Mouse (Mus musculus) kidney, embryonic 16.5 days (tissue): ENCODE measurements around the gene Usp22. TPM values are rescaled to one million over a fixed set of nuclear protein-coding genes. Genes with fewer than 3 reads are reported as not detected.
"Not testable (repeated sequence)": the region's sequence is repeated elsewhere in the genome, so short reads cannot be mapped to it uniquely, and the experiment has no call there.

Source experiments
- ATAC-seq: fragments of 200-750 bp; cut with Nextera tagmentation; 2 replicates; pipeline ENCODE4 v1.8.0; 2017; ENCODE audit warnings: moderate TSS enrichment; ENCODE audit not compliant: low FRiP score, low TSS enrichment
- H3K27ac ChIP-seq: fragments of 300-500 bp; sonication (generic); 2 replicates; pipeline ENCODE4 v1.5.1; 2014; ENCODE audit warnings: low read length
- H3K27me3 ChIP-seq: fragments of 300-500 bp; sonication (generic); 2 replicates; pipeline ENCODE4 v1.6.1; 2014; ENCODE audit warnings: low read length, control low read depth, mixed read lengths; ENCODE audit not compliant: insufficient read depth
- H3K36me3 ChIP-seq: fragments of 300-500 bp; sonication (generic); 2 replicates; pipeline ENCODE4 v1.6.1; 2014; ENCODE audit warnings: low read length, control low read depth, mixed read lengths; ENCODE audit not compliant: insufficient read depth
- H3K4me1 ChIP-seq: fragments of 300-500 bp; sonication (generic); 2 replicates; pipeline ENCODE4 v1.6.1; 2014; ENCODE audit warnings: low read length, control low read depth, mixed read lengths; ENCODE audit not compliant: insufficient read depth
- H3K4me2 ChIP-seq: fragments of 300-500 bp; sonication (generic); replicated peaks from 2 replicates; pipeline ENCODE4 v1.6.1; 2014; ENCODE audit warnings: low read depth, low read length
- H3K4me3 ChIP-seq: fragments of 300-500 bp; sonication (generic); 2 replicates; pipeline ENCODE4 v1.5.1; 2014; ENCODE audit warnings: mild to moderate bottlenecking, low read length
- H3K9ac ChIP-seq: fragments of 300-500 bp; sonication (generic); replicated peaks from 2 replicates; pipeline ENCODE4 v1.6.1; 2014; ENCODE audit warnings: low read length
- H3K9me3 ChIP-seq: fragments of 300-500 bp; sonication (generic); 2 replicates; pipeline ENCODE4 v1.6.1; 2016; ENCODE audit warnings: low read length, control low read depth
- WGBS: fragments of 180-500 bp; shearing (Covaris S2); extraction: QIAGEN DNeasy Blood & Tissue Kit; methylation state at CpG from one replicate; pipeline ENCODE4 v1.1.7; 2014; 5-methylcytosine and 5-hydroxymethylcytosine counted together
- polyA plus RNA-seq: library from polyadenylated mRNA; unstranded; fragments of >200 nt; fragmentation: Nextera tagmentation; extraction: Ambion mirVana; gene quantifications from 2 replicates; pipeline ENCODE4 v1.2.1, GENCODE M21; 2015

Usp22 gene
- polyA plus RNA-seq, 1 experiment from 2014 or later, result 137 TPM

DNA sequence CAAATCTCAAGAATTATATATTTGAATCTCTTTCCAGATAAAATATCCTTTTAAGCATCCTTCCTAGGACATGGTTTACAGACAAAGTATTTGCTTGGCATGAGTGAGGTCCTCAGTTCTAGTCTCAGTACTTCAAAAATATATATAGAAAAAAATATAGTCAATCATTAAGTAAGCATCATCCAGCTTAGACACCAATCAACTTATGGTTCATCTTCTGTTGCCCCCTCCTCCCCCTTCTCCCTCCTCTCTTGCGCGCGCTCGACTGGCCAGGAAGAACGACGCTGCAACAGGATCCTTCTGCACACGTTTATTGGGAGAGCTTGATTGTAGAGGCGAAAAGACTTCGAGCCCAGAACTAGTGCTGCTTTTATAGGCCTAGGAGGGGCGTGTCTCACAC lies 17.3 kb upstream of the Usp22 start:
- not testable (repeated sequence) for H3K4me1 ChIP-seq, H3K36me3 ChIP-seq, H3K9me3 ChIP-seq, H3K4me3 ChIP-seq, ATAC-seq, H3K27ac ChIP-seq, H3K9ac ChIP-seq, H3K4me2 ChIP-seq, H3K27me3 ChIP-seq
- WGBS, result 82% methylated on average over 6 of the region's 10 CpGs

DNA sequence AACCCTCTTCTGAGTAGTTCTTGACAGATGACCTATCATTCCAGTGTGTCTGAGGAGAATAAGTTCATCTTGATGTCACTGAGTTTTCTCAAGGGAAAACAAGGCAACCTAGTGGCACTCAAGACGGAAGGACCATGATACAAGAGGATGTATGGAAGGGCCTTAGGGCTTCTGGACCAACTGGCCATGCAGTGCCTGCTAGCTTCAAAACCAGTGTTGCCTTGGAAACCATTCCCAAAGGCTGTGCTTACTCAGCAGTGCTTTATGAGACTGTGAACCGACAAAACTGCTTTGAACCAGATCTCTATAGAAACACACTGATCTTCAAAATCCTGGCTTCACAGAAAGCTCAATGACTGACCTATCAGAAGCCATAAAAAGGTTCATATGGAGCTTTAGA lies 15.9 kb upstream of the Usp22 start:
- ATAC-seq, result no peak
- Histone ChIP-seq H3K9ac (no peak overlapping the region), H3K4me3 (no peak overlapping the region), H3K27ac (no peak overlapping the region), H3K9me3 (no peaks in the 10 kb centered on the region), H3K27me3 (no peaks in the 10 kb centered on the region), H3K4me1 (no peaks in the 10 kb centered on the region), H3K36me3 (no peaks in the 10 kb centered on the region), H3K4me2 (no peak overlapping the region)
- 74% methylated on average over 2 of the region's 2 CpGs for WGBS

DNA sequence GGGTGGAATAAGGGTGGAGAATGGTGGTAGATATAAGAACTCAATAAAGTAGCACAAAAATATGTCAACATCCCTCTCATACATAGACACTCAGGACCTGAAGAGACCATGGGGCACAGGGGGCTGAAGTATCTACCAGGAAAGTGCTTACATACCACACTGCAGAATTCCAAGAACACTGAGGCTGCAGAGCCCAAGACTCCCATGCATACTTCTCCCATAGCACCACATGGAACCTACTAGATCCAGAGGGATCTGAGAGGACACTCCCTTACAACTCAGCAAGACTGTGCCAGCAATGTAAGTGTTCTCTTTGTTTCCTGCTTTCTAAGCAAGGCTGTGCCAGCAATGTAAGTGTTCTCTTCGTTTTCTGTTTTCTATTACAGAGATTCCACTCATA lies 9.0 kb upstream of the Usp22 start:
- no peak for ATAC-seq
- no peak overlapping the region for H3K4me3 ChIP-seq
- H3K4me1 ChIP-seq, result no peaks in the 10 kb centered on the region
- 82% methylated on average over 1 of the region's 1 CpGs for WGBS
- no peaks in the 10 kb centered on the region for H3K27me3 ChIP-seq
- no peak overlapping the region for H3K9ac ChIP-seq
- no peak overlapping the region for H3K4me2 ChIP-seq
- no peaks in the 10 kb centered on the region for H3K36me3 ChIP-seq
- H3K27ac ChIP-seq, result no peak overlapping the region
- no peaks in the 10 kb centered on the region for H3K9me3 ChIP-seq

DNA sequence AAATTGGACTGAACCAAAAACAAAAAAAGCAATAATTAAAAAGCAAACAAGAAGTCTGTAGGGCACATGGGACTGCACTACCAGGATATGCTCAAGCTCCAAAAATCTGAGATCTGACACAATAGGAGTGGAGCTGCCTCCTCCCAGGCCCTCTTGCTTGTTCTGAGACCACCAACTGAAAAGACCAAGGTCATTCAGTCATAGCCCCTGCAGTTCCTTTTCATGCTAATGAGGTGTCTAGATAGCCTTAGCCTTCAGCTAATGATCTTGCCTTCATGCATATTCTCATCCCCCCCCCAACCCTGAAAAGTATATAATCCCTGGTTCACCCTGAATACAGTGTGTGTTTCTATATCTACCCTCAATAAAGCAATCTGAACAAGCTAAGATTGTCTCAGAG lies 6.8 kb upstream of the Usp22 start:
- Histone ChIP-seq H3K27me3 (no peaks in the 10 kb centered on the region), H3K27ac (no peak overlapping the region), H3K9me3 (no peaks in the 10 kb centered on the region), H3K36me3 (no peaks in the 10 kb centered on the region), H3K4me3 (no peak overlapping the region), H3K9ac (no peak overlapping the region), H3K4me2 (no peak overlapping the region), H3K4me1 (no peaks in the 10 kb centered on the region)
- no peak for ATAC-seq

DNA sequence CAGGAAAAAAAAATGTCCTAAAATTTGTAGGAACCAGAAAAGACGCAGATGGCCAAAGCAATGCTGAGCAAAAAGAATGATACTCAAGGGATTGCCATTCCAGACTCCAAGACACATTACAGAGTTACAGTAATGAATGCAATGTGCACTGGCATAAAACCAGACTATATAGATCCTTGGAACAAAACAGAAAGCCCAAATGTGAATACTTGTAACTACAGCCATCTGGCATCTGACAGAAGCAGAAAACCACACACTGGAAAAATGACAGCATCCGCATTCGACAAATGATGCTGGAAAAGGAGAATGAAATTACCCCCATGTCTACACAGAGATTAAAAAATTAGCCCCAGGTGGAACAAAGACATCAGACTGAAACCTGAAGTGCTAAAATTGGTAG lies 5.5 kb upstream of the Usp22 start:
- Histone ChIP-seq H3K4me3 (no peak overlapping the region), H3K4me2 (no peak overlapping the region), H3K27ac (no peak overlapping the region), H3K27me3 (no peaks in the 10 kb centered on the region), H3K9ac (no peak overlapping the region), H3K9me3 (no peaks in the 10 kb centered on the region), H3K4me1 (no peaks in the 10 kb centered on the region), H3K36me3 (no peaks in the 10 kb centered on the region)
- 92% methylated on average over 3 of the region's 3 CpGs for WGBS
- no peak for ATAC-seq

DNA sequence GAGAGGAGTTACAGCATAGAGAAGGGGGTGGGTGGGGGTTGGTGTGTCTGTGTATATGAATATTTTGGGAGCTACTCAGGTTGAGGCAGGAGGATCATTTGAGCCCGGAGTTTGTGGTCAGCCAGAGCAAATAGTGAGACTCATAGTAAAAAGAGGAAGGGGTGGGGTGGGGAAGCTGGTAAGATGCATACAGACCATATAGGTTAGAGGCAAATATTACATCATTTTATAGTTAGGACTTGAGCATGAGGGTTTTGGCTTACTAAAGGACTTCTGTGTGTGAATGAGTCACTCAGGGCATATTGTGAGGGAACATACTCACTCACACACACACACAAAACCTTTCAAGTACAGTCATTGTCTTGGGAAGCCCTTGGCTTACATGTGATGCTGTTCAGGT lies 1.5 kb upstream of the Usp22 start:
- Histone ChIP-seq H3K27me3 (no peaks in the 10 kb centered on the region), H3K4me1 (peaks cover 15% of the 10 kb centered on the region; the same call in 1 of the 2 replicates), H3K4me2 (no peak overlapping the region), H3K27ac (no peak overlapping the region), H3K36me3 (no peaks in the 10 kb centered on the region), H3K9ac (no peak overlapping the region), H3K9me3 (no peaks in the 10 kb centered on the region), H3K4me3 (no peak overlapping the region)
- ATAC-seq, result no peak
- 83% methylated on average over 1 of the region's 1 CpGs for WGBS

DNA sequence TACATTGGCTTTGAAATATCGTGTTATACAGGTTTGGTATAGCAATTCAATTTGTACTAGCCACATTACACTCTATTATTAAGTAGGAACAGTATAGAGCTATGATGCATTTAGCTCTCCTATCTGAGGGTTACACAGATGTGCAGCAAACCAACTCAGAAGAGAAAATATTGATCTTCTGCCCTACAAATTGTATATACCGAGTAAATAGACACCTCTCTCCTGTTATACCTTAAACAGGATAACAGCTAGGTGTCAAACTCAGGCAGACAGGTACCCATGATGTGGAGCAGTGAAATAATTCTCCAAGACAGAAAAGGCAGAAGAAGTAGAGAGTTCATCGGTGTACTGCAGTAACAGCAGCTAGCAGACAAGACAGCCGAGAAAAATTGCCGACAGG lies 923 bp upstream of the Usp22 start:
- peak overlapping the region; percentile 58; the same call in 1 of the 2 replicates for H3K4me2 ChIP-seq
- H3K4me3 ChIP-seq, result no peak overlapping the region
- no peaks in the 10 kb centered on the region for H3K27me3 ChIP-seq
- peaks cover 20% of the 10 kb centered on the region; the same call in 1 of the 2 replicates for H3K4me1 ChIP-seq
- no peak overlapping the region for H3K27ac ChIP-seq
- no peak overlapping the region for H3K9ac ChIP-seq
- H3K36me3 ChIP-seq, result no peaks in the 10 kb centered on the region
- no peaks in the 10 kb centered on the region for H3K9me3 ChIP-seq
- WGBS, result 75% methylated on average over 5 of the region's 5 CpGs
- no peak for ATAC-seq

DNA sequence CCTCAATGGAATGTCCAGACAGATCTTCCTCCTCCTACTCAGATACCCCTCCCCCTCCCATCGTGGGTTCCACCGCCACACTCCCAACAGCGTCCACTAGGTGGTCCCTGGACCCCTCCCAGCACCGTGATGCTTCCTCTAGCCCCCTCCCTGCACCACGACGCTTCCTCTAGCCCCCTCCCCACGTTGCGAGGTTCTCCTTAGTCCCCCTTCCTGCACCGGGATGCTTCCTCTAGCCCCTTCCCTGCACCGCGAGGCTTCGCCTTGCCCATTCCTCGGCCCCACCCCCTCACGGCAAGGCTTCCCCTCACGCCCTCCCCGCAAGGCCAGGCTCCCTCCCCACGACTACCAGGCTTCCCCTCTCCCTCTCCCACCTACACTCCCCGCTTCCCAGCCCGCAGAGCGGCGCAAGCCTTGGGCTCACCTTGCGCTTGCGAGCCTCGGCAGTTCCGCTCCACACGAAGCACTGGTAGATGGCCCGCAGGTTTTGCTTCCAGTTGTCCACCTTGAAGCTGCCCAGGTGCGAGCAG lies 499 bp downstream of the Usp22 start:
- no peaks in the 10 kb centered on the region for H3K27me3 ChIP-seq
- peak overlapping the region; percentile 98 for H3K27ac ChIP-seq
- H3K4me3 ChIP-seq, result peak overlapping the region; percentile 100
- H3K9ac ChIP-seq, result peak overlapping the region; percentile 100
- H3K9me3 ChIP-seq, result no peaks in the 10 kb centered on the region
- no peaks in the 10 kb centered on the region for H3K36me3 ChIP-seq
- peak overlapping the region; percentile 64 for H3K4me2 ChIP-seq
- ATAC-seq, result peak; percentile 50
- WGBS, result 0% methylated on average over 27 of the region's 28 CpGs
- peaks cover 20% of the 10 kb centered on the region; the same call in 1 of the 2 replicates for H3K4me1 ChIP-seq

DNA sequence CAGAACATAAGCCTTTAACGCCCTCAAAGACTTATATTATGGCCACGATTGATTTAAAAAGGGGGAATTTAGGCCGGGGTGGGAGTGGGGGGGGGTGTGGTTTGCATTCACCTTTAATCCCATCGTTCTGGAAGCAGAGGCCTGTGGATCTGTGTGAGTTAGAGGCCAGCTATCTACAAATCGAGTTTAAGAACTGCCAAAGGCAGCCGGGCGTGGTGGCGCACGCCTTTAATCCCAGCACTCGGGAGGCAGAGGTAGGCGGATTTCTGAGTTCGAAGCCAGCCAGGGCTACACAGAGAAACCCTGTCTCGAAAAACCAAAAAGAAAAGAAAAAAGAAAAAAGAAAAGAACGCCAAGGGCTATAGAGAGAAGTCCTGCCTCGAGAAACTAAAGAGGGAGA lies 1.4 kb downstream of the Usp22 start:
- Histone ChIP-seq H3K4me2 (peak overlapping the region; percentile 64), H3K4me1 (peaks cover 20% of the 10 kb centered on the region; the same call in 1 of the 2 replicates), H3K9ac (peak overlapping the region; percentile 38), H3K4me3 (peak overlapping the region; percentile 100)
- not testable (repeated sequence) for H3K36me3 ChIP-seq, H3K27me3 ChIP-seq, ATAC-seq, H3K9me3 ChIP-seq, H3K27ac ChIP-seq
- WGBS, result 36% methylated on average over 15 of the region's 15 CpGs

DNA sequence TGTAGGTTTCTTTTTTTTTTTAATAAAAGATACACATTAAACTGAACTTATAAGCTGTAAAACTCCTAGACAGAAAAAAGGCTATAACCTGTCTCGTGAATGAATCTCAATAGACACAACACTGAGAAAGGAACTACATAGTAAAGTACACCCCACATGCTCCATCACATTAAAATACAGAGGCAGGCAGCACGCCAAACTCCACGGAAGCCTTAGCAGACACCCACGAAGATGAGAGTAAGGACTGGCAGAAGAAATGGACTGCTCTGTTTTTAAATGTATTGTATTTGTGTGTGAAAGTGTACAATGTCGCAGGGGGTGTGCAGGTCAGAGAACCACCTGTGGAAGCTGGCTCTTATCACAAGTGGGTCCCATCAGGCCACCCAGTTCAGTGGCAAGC lies 4.7 kb downstream of the Usp22 start:
- H3K27me3 ChIP-seq, result no peaks in the 10 kb centered on the region
- H3K27ac ChIP-seq, result no peak overlapping the region
- H3K4me1 ChIP-seq, result peaks cover 20% of the 10 kb centered on the region; the same call in 1 of the 2 replicates
- peaks cover 24% of the 10 kb centered on the region for H3K36me3 ChIP-seq
- H3K9me3 ChIP-seq, result no peaks in the 10 kb centered on the region
- no peak overlapping the region for H3K4me2 ChIP-seq
- 83% methylated on average over 5 of the region's 5 CpGs for WGBS
- no peak overlapping the region for H3K9ac ChIP-seq
- ATAC-seq, result no peak
- no peak overlapping the region for H3K4me3 ChIP-seq
